ENCODE assay signal across 8 mouse cellular contexts in genomic region chr1:161248685-161249084, GRCm38 (mm10). TPM values are rescaled to one million over a fixed set of nuclear protein-coding genes. Genes with fewer than 3 reads are reported as not detected.
A peak's percentile ranks its signal among the peaks of the same experiment; 100 is the strongest.
DNase-seq lines count a peak whose midpoint lies in the region; ATAC-seq and TF ChIP-seq lines count a peak whose summit lies in the region.

No protein-coding gene starts in this region.

- no peak for TF ChIP-seq POLR2A in myocyte (IDR thresholded peaks at IDR 0.05; ENCODE audit: insufficient read length, low read depth)

- H3K4me3 ChIP-seq in embryonic facial prominence, embryonic 10.5 days, result peak overlapping the region; percentile 97
- H3K4me3 ChIP-seq in hindbrain, postnatal 0 days (ENCODE audit: low read length), result peak overlapping the region; percentile 90
- H3K4me3 ChIP-seq in myocyte, result peak overlapping the region; percentile 98

- peak overlapping the region; percentile 36 for H3ac ChIP-seq in myocyte (ENCODE audit: control insufficient read depth, insufficient read length)

- H3K27ac ChIP-seq in embryonic facial prominence, embryonic 10.5 days (replicated peaks), result peak overlapping the region; percentile 97; the same call in 1 of the 2 replicates
- no peak overlapping the region for H3K27ac ChIP-seq in hindbrain, postnatal 0 days

- peaks cover 46% of the 10 kb centered on the region for H3K36me3 ChIP-seq in embryonic facial prominence, embryonic 10.5 days (replicated peaks)
- peaks cover 8% of the 10 kb centered on the region for H3K36me3 ChIP-seq in hindbrain, postnatal 0 days (ENCODE audit: insufficient read depth, low read length)
- H3K36me3 ChIP-seq in myocyte (ENCODE audit: control insufficient read depth, insufficient read depth), result peaks cover 30% of the 10 kb centered on the region

- H3K27me3 ChIP-seq in embryonic facial prominence, embryonic 10.5 days (replicated peaks; ENCODE audit: low read depth, poor library complexity, severe bottlenecking), result peaks cover 7% of the 10 kb centered on the region
- no peaks in the 10 kb centered on the region for H3K27me3 ChIP-seq in hindbrain, postnatal 0 days (ENCODE audit: insufficient read depth, low read length)
- no peaks in the 10 kb centered on the region for H3K27me3 ChIP-seq in myocyte (ENCODE audit: control insufficient read depth, insufficient read depth, insufficient read length)

- peak; percentile 31 for DNase-seq in kidney, adult 9 months
- DNase-seq in kidney, postnatal 10 days, result no peak
- DNase-seq in embryonic facial prominence, embryonic 10.5 days (ENCODE audit: low spot score), result no peak
- DNase-seq in hindbrain, postnatal 0 days (ENCODE audit: low spot score), result no peak
- no peak for DNase-seq in spleen, postnatal 36 days (ENCODE audit: low spot score in 2 of 2)
- no peak for DNase-seq in adrenal gland, postnatal 10 days

- 59% methylated on average over 7 of the region's 7 CpGs for WGBS in embryonic facial prominence, embryonic 10.5 days
- WGBS in hindbrain, postnatal 0 days, result 62% methylated on average over 7 of the region's 7 CpGs

- no peak for ATAC-seq in hindbrain, postnatal 0 days
- ATAC-seq in megakaryocyte-erythroid progenitor cell, adult 5-6 weeks (replicated peaks; ENCODE audit: low FRiP score, low TSS enrichment, poor library complexity, severe bottlenecking), result no peak

- TF ChIP-seq CTCF in hindbrain, postnatal 0 days (IDR thresholded peaks at IDR 0.05; ENCODE audit: low read depth), result no peak

- H3K9ac ChIP-seq in hindbrain, postnatal 0 days (replicated peaks; ENCODE audit: low read length), result peak overlapping the region; percentile 79; the same call in 1 of the 2 replicates

- no peaks in the 10 kb centered on the region for H3K9me3 ChIP-seq in embryonic facial prominence, embryonic 10.5 days
- no peaks in the 10 kb centered on the region for H3K9me3 ChIP-seq in hindbrain, postnatal 0 days (ENCODE audit: low read length)

- H3K4me2 ChIP-seq in hindbrain, postnatal 0 days (ENCODE audit: low read depth, low read length), result peak overlapping the region; percentile 96
- H3K4me2 ChIP-seq in myocyte (ENCODE audit: low read depth), result peak overlapping the region; percentile 99

- H3K79me2 ChIP-seq in myocyte (ENCODE audit: control insufficient read depth, insufficient read depth), result peaks cover 58% of the 10 kb centered on the region

- H3K4me1 ChIP-seq in embryonic facial prominence, embryonic 10.5 days, result peaks cover 38% of the 10 kb centered on the region
- H3K4me1 ChIP-seq in hindbrain, postnatal 0 days (ENCODE audit: insufficient read depth, low read length), result peaks cover 14% of the 10 kb centered on the region; the same call in 1 of the 2 replicates

TF ChIP-seq in myocyte, 11 proteins besides CTCF, POLR2A, EP300 and RAD21:
- no peak for TF ChIP-seq MYOG (IDR thresholded peaks at IDR 0.05; ENCODE audit: control insufficient read depth in 1 of 3, insufficient read depth in 1 of 3, insufficient read length in 2 of 3, low read depth in 2 of 3)
- no peak for TF ChIP-seq MYOD1 (IDR thresholded peaks at IDR 0.05; ENCODE audit: control insufficient read depth in 1 of 3, insufficient read length in 2 of 3, low read depth in 2 of 3)
- TF ChIP-seq E2F4 (IDR thresholded peaks at IDR 0.05; ENCODE audit: insufficient read depth), result no peak
- no peak for TF ChIP-seq TCF3 (IDR thresholded peaks at IDR 0.05; ENCODE audit: insufficient read length, low read depth)
- no peak for TF ChIP-seq MAX (IDR thresholded peaks at IDR 0.05; ENCODE audit: low read depth)
- TF ChIP-seq TCF12 (IDR thresholded peaks at IDR 0.05; ENCODE audit: insufficient read depth, poor library complexity, severe bottlenecking), result no peak

RNA-seq across cellular contexts. Expression of gene Prdx6, which starts 2.3 kb away (rescaled TPM):
- 783 and 804 TPM in 2 replicates for polyA plus RNA-seq in embryonic facial prominence, embryonic 10.5 days (2016; fragmentation: Nextera tagmentation; extraction: Ambion mirVana)
- total RNA-seq in hindbrain, postnatal 0 days (2014; rRNA removed), result 129 and 135 TPM in 2 replicates
- 223 and 253 TPM in 2 replicates for polyA plus RNA-seq in hindbrain, postnatal 0 days (2015; fragmentation: Nextera tagmentation; extraction: Ambion mirVana)
- 203 TPM for polyA plus RNA-seq in myocyte (2012; fragmentation: generic; extraction: Trizol)
- 100 to 1,000 TPM; 360 to 367 TPM for total RNA-seq in adrenal gland, postnatal 10 days (2021)
- total RNA-seq in megakaryocyte-erythroid progenitor cell, adult 5-6 weeks (2014; fragmentation: Nextera tagmentation), result 378 and 558 TPM in 2 replicates
- 583 and 708 TPM in 2 replicates for total RNA-seq in megakaryocyte-erythroid progenitor cell, adult 5-6 weeks (2017)
